Mouse (Mus musculus): Measurements from ENCODE around the gene 4921530L21Rik.

The 4921530L21Rik gene

GRCm38 (mm10) chr14:95880954-95881353, at the start of gene 4921530L21Rik:
4921530L21Rik (plus strand) TSS chr14:95881254.
- DNase-seq (ENCODE audit: low read depth, low spot score) = no peak

DNA sequence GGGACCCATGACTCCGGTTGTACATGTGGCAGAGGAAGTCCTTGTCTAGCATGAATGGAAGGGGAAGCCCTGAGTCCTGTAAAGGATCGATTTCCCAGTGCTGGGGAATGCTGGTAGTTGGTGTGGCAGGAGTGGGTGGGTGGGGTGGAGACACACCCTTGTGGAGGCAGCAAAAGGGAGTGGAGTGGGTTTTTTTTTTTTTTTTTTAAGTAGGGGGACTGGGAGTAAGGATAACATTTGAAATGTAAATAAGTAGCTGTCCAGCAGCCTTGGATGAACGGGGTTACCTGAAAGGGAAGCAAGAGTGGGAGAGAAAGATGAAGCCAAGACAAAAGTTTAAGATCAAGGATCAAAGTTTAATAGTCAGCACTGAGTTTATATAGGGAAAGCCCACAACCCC, 47.2 kb upstream of the 4921530L21Rik start:
- no peak for DNase-seq (ENCODE audit: low read depth, low spot score)

DNA sequence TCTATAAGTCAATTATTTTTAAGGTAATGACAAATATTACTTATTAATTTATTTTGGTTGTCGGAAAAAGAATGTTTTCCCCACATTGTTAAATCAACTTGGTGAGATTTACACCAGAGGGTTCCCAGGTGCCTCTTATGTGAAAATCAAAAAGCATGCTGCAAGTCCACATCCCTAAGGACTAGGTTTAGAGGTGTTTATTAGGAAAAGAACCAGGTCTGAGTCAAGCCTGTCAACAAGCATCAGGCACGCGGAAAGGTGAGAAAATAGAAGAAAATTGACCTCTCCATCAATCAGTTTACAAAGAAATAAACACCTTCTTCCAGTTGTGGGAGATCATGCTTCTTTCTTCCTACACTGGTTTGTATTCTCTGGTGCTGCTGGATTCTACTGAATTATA, 18.1 kb upstream of the 4921530L21Rik start:
- peak; percentile 64 for DNase-seq (ENCODE audit: low read depth, low spot score)

DNA sequence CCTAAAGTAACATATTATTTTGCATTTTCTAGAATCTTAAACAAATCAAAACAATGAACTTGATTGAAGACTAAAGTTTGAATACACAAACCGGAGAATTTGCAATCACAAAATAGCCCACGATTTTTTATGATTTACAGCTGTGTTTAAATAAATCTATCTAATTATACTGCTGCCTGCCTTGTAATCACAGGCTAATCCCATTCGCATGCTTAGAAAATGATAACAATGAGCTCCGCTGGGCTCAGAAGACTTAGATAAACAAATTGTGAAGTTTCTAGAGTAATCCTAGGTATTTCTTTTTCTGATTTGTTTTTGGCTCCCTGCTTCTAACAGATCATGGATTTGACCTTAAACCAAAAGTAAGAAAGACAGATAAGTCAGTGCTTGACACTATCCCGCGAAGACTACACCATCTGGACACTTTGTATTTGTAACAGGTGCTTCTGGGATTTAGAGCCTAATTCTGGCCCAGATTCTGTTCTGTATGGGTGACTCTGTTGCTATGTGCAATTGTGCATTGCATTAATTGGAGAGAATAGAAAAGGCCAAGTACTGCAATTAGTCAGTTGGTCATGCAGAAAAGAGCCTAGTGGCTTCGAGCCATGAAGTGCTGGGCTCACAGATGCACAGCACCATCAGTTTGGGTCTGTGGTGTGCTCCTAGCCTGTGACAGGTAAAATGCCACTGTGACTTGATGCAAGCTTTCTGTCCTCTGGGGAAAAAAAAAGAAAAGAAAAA, 15.2 kb upstream of the 4921530L21Rik start:
- no peak for DNase-seq (ENCODE audit: low read depth, low spot score)

GRCm38 (mm10) chr14:95872020-95872419, 9.0 kb upstream of the 4921530L21Rik start:
- DNase-seq (ENCODE audit: low read depth, low spot score) = no peak

GRCm38 (mm10) chr14:95876785-95877510, 4.1 kb upstream of the 4921530L21Rik start:
- no peak for DNase-seq (ENCODE audit: low read depth, low spot score)

- DNase-seq (ENCODE audit: low read depth, low spot score) = no peak
Observed at GRCm38 (mm10) chr14:95877548-95877947, 3.5 kb upstream of the 4921530L21Rik start.

GRCm38 (mm10) chr14:95899458-95899857, 18.4 kb downstream of the 4921530L21Rik start:
- no peak for DNase-seq (ENCODE audit: low read depth, low spot score)

GRCm38 (mm10) chr14:95904591-95905095, 23.6 kb downstream of the 4921530L21Rik start:
- DNase-seq (ENCODE audit: low read depth, low spot score) = no peak

GRCm38 (mm10) chr14:95913293-95913692, 32.2 kb downstream of the 4921530L21Rik start:
- DNase-seq (ENCODE audit: low read depth, low spot score) = no peak

DNA sequence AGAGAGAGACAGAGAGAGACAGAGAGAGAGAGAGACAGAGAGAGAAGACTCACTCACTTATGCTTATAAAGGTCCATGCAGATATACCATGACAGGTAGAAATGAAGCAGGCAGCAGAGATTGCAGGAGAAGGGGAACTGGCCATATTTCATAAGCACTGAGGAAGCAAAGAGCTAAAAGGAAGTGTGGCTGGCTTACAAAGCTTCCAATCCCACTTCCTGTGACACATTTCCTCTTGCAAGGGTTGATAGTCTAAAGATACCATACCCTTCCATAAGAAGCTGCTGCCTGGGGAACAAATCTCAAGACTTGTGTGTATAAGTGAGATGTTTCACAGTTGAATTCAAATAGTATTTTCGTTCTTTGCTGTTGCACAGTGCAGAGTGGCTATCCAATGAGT, 45.7 kb downstream of the 4921530L21Rik start:
- no peak for DNase-seq (ENCODE audit: low read depth, low spot score)

DNA sequence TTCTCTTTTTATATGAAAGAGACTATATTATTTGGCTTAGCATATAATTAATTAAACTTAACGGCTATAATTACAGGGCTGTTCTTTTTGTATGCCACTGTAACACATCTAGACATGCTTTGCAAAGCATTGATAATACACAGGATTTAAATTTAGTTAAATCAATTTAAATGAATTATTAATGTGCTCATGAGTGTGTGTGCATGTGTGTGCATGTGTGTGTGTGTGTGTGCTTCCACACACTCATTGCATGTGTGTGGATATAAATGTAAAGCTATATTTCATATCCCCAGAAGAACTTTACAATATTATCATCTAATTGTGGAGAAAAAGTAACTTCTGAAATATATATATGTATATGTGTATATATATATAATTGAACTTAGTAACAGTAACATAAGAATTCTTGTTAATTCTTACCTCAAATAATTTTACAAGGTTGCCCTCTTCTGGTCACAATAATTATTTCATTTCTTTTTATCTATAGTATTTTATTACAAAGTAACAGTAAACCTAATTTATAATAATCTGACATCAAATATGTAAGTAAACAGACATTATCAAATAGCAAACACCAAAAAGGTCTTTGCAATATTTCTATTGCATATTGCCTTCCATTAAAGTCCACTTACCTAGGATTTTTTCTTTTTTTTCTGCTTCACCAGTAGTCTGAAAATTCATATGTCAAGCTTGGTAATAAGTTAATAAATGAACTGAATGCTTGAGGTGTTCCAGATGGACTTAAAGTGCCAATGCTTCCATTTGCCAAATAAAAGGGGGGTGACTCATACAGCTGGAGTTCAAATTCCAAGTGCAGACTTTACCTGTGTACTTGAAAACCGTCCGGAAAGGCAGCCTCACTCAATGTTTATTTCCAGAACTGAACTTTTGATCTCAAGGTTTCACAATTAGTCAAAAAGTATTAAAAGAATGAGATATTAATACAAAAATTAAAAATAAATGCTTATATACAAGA, 47.0 kb downstream of the 4921530L21Rik start:
- DNase-seq (ENCODE audit: low read depth, low spot score) = no peak

Data from forelimb bud, embryonic 11.5 days (tissue).